In the genomic region with DNA sequence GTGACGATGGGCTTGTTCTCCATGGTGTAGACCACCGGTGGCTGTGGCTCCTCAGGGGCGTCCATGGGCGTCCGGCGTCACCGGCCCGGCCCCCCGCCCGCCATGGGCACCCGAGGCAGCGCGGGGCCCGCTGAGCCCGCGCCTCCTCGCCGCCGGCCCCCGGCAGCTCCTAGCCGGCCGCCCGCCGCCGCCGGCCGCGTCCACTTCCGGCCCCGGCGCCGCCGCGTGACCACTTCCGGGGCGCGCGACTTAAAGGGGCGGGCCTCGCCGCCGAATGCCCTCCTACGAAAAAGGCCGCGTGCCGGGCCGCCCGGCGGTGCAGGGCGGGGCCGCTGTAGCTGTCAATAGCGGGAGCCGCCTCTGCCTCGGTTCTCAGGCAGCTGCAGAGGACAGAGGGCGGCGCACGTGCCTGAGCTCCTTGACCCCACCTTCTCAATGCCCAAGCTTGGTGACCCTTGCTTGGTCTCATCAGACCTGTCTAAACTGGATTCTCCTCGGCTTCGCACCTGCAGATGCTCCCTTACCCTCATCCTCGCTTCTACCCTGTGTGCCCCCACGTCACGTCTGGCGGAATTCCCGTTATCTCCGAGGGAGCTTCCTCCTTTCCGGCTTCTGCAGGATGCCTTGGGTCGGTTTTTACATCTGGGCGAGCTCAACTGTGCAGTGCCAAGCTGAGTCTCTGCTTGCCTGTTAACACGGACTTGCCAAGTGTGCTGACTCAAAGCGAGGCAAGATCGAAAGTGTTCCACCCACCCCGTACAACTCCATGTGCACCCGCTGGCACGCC, we compare ENCODE assay signal across 8 mouse cellular contexts. TPM values are rescaled to one million over a fixed set of nuclear protein-coding genes. Genes with fewer than 3 reads are reported as not detected.
A peak's percentile ranks its signal among the peaks of the same experiment; 100 is the strongest.
DNase-seq lines count a peak whose midpoint lies in the region; ATAC-seq and TF ChIP-seq lines count a peak whose summit lies in the region.

A gene (minus strand): TSS at position 204 of the 787 bp plus-strand sequence.

- H3K27me3 ChIP-seq in embryonic facial prominence, embryonic 14.5 days (replicated peaks; ENCODE audit: control insufficient read depth, insufficient read depth, low read length) = no peaks in the 10 kb centered on the region
- no peaks in the 10 kb centered on the region for H3K27me3 ChIP-seq in limb, embryonic 14.5 days (ENCODE audit: control insufficient read depth, insufficient read depth, low read length)
- H3K27me3 ChIP-seq in midbrain, postnatal 0 days (ENCODE audit: insufficient read depth, low read length) = no peaks in the 10 kb centered on the region

- peak; percentile 89 for DNase-seq in 3134 (ENCODE audit: extremely low read depth, insufficient read length, low spot score)
- peak; percentile 67 to 75 for DNase-seq in adrenal gland, postnatal 4 days (ENCODE audit: low spot score in 2 of 2)
- DNase-seq in embryonic facial prominence, embryonic 14.5 days (ENCODE audit: low spot score) = peak; percentile 92
- peak; percentile 82 for DNase-seq in heart, adult 8-10 months (ENCODE audit: low spot score)
- DNase-seq in kidney, adult 9 months = peak; percentile 90
- peak; percentile 79 for DNase-seq in limb, embryonic 14.5 days (ENCODE audit: low spot score)
- peak; percentile 87 for DNase-seq in midbrain, postnatal 0 days (ENCODE audit: low spot score)
- peak; percentile 81 to 87 for DNase-seq in spleen, postnatal 14 days (ENCODE audit: low spot score in 2 of 2)

- WGBS in embryonic facial prominence, embryonic 14.5 days = under 1% methylated on average over 31 of the region's 74 CpGs
- WGBS in limb, embryonic 14.5 days = under 1% methylated on average over 41 of the region's 74 CpGs
- WGBS in midbrain, postnatal 0 days = under 1% methylated on average over 40 of the region's 74 CpGs

- H3K9ac ChIP-seq in embryonic facial prominence, embryonic 14.5 days (ENCODE audit: low read depth, low read length) = peak within 1 kb of the TSS; percentile 90
- H3K9ac ChIP-seq in limb, embryonic 14.5 days (ENCODE audit: low read depth, low read length, severe bottlenecking) = peak within 1 kb of the TSS; percentile 77
- H3K9ac ChIP-seq in midbrain, postnatal 0 days (replicated peaks; ENCODE audit: low read length, poor library complexity, severe bottlenecking) = peak within 1 kb of the TSS; percentile 79

- peak within 1 kb of the TSS; percentile 81 for H3K4me3 ChIP-seq in embryonic facial prominence, embryonic 14.5 days (ENCODE audit: low read depth, low read length)
- peak within 1 kb of the TSS; percentile 80 for H3K4me3 ChIP-seq in limb, embryonic 14.5 days (replicated peaks; ENCODE audit: low read length)
- H3K4me3 ChIP-seq in midbrain, postnatal 0 days (ENCODE audit: low read depth, low read length) = peak within 1 kb of the TSS; percentile 81

- peak within 1 kb of the TSS; percentile 98 for H3K4me2 ChIP-seq in embryonic facial prominence, embryonic 14.5 days (ENCODE audit: low read depth, low read length)
- H3K4me2 ChIP-seq in limb, embryonic 14.5 days (replicated peaks; ENCODE audit: low read depth, low read length, severe bottlenecking) = peak within 1 kb of the TSS; percentile 97
- peak within 1 kb of the TSS; percentile 88 for H3K4me2 ChIP-seq in midbrain, postnatal 0 days (ENCODE audit: low read depth, low read length, poor library complexity, severe bottlenecking)

- no peaks in the 10 kb centered on the region for H3K9me3 ChIP-seq in embryonic facial prominence, embryonic 14.5 days (ENCODE audit: control insufficient read depth, low read length)
- no peaks in the 10 kb centered on the region for H3K9me3 ChIP-seq in limb, embryonic 14.5 days (ENCODE audit: control insufficient read depth, low read length)
- no peaks in the 10 kb centered on the region for H3K9me3 ChIP-seq in midbrain, postnatal 0 days (ENCODE audit: low read length)

- no peak for TF ChIP-seq CTCF in midbrain, postnatal 0 days (IDR thresholded peaks at IDR 0.05)

- no peak for TF ChIP-seq POLR2A in limb, embryonic 14.5 days (IDR thresholded peaks at IDR 0.05; ENCODE audit: borderline replicate concordance, extremely low read depth, insufficient read depth, insufficient read length)

- H3K4me1 ChIP-seq in embryonic facial prominence, embryonic 14.5 days (ENCODE audit: control insufficient read depth, insufficient read depth, low read length) = peaks cover 12% of the 10 kb centered on the region; the same call in 1 of the 2 replicates
- H3K4me1 ChIP-seq in limb, embryonic 14.5 days (ENCODE audit: control insufficient read depth, insufficient read depth, low read length) = peaks cover 14% of the 10 kb centered on the region; the same call in 1 of the 2 replicates
- no peaks in the 10 kb centered on the region; the same call in 1 of the 2 replicates for H3K4me1 ChIP-seq in midbrain, postnatal 0 days (ENCODE audit: insufficient read depth, low read length)

- H3K27ac ChIP-seq in embryonic facial prominence, embryonic 14.5 days (replicated peaks; ENCODE audit: low read depth, low read length) = peak within 1 kb of the TSS; percentile 52
- no peak within 1 kb of the TSS; the same call in 1 of the 2 replicates for H3K27ac ChIP-seq in limb, embryonic 14.5 days (replicated peaks; ENCODE audit: low read depth, low read length)
- peak within 1 kb of the TSS; percentile 94 for H3K27ac ChIP-seq in midbrain, postnatal 0 days (ENCODE audit: low read depth, low read length)

- peak; percentile 95 for ATAC-seq in embryonic facial prominence, embryonic 14.5 days (ENCODE audit: low read depth)
- ATAC-seq in limb, embryonic 14.5 days (ENCODE audit: low FRiP score, low read depth) = peak; percentile 96
- ATAC-seq in midbrain, postnatal 0 days (ENCODE audit: low FRiP score) = peak; percentile 94

- no peaks in the 10 kb centered on the region for H3K36me3 ChIP-seq in embryonic facial prominence, embryonic 14.5 days (ENCODE audit: control insufficient read depth, insufficient read depth, low read length)
- no peaks in the 10 kb centered on the region for H3K36me3 ChIP-seq in limb, embryonic 14.5 days (ENCODE audit: control insufficient read depth, insufficient read depth, low read length)
- H3K36me3 ChIP-seq in midbrain, postnatal 0 days (ENCODE audit: insufficient read depth, low read length) = no peaks in the 10 kb centered on the region

RNA-seq across cellular contexts. Expression of the gene that starts here (rescaled TPM):
- total RNA-seq in adrenal gland, postnatal 4 days (2021) = 10 to 100 TPM; 48.8 to 50.2 TPM
- 16.4 and 17.4 TPM in 2 replicates for polyA plus RNA-seq in embryonic facial prominence, embryonic 14.5 days (2014; fragmentation: Nextera tagmentation; extraction: Ambion mirVana)
- 10 to 100 TPM; 43.6 to 62.3 (median 52.9) TPM for total RNA-seq in heart, adult 8-10 months (2022)
- polyA plus RNA-seq in limb, embryonic 14.5 days (2012; rRNA removed) = 32.4 and 38.8 TPM in 2 replicates
- 18.8 and 19.0 TPM in 2 replicates for polyA plus RNA-seq in limb, embryonic 14.5 days (2014; fragmentation: Nextera tagmentation; extraction: Ambion mirVana)
- total RNA-seq in midbrain, postnatal 0 days (2014; rRNA removed) = 102 and 129 TPM in 2 replicates
- polyA plus RNA-seq in midbrain, postnatal 0 days (2015; fragmentation: Nextera tagmentation; extraction: Ambion mirVana) = 35.1 and 42.2 TPM in 2 replicates
